Mouse (Mus musculus): ENCODE measurements around the gene Ppp1r12c.

Gene Ppp1r12c

DNA sequence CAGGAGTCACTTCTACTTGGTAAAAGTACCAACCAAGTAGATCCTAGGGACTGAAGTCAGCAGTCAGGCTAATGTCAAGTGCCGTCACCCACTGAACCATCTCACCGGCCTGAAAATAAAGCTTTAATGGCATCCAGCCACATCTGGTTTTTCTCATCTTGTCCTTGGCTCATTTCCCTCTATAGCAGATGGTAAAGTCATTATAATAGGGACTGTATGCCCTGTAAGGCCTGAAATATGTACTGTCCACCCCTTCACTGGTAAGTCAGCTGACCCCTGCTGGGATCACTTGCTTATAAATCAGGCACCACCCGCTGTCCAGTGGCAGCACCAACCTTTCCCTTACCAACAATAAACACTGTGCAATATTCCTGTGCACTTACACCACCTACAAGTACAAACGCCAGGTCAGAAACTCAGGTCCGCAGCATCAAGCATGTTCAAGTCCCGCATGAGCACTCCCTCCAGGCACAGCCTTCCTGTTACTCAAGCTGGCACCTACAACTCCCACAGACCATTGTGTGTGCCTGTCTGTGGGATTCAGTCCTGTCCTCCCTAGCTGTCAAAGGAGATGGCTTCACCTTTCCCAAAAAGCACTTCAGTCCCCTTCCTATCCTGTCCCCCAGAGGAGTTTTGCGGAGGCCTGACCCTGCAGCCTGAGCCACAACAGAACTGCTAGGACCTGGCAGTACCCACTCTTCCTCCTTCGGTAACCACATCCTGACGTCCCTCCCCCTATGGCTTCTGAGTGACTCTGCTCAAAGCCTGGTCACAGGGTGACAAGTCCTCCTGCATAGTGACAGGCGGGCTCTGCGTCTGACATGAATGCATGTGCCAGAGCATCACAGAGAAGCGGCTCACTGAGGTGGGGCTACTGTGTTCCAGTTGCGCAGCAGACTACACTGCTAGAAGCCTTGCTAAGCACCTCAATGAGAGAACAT, 8.9 kb downstream of the Ppp1r12c start:
- peak; percentile 43 to 50 for DNase-seq (ENCODE audit: low spot score in 2 of 2)

DNA sequence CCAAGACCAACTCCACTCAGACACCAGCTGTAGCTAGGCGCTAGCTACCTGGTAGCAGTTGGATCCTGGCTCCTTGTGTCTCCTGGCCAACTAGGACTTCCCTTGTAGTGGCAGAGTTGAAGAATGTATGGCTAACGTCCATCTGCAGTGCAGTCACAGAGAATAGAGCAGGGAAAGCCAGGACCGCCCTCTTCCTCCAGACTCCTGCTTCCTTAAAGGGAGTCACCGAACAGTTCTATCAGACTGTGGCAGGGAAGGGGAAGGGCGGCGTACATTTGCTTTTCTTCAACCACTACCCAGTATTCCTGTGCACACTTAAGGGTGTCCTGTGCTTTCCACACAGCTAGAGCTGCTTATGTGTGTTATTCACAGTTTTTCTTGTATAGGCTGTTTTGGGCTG, 10.2 kb downstream of the Ppp1r12c start:
- DNase-seq (ENCODE audit: low spot score in 2 of 2) = no peak

DNA sequence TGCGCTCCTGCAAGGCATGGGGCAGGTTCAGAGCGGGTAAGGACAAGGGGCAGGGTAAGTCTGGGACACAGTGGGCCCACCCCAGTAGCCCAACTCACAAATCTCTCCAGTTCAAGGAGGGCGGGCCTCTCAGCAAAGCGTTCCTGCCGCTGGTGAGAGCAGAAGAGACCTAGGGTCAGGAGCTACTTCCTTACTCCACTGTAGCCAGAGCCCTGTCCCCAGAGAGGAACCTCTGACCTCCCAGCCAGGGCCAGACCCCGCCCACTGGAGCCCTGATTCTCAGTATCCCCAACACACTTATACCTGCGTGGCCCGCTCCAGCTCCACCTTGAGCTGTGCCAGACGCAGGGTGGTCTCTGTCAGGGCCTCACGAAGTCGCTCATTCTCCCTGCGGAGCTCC, 19.2 kb downstream of the Ppp1r12c start:
- no peak for DNase-seq (ENCODE audit: low spot score in 2 of 2)

DNA sequence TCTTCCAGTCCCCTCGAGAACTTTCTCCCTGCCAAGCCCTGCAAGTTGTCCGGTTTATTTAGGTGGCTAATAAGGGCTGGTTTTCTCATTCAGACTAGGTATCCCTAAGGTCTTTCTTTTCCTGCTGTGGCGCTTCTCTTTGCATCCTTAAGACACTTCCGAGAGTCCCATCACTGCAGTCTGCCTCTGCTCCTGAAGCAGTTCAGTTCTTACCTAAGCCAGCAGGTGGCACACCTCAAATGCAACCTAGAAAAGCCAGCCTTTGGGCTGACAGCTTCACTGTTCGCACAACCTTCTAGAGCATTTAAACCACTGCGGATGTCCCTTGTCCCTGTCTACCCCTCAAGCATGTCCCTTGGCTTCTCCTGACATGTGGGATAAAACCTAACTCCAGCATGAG, 21.8 kb downstream of the Ppp1r12c start:
- DNase-seq (ENCODE audit: low spot score in 2 of 2) = no peak

DNA sequence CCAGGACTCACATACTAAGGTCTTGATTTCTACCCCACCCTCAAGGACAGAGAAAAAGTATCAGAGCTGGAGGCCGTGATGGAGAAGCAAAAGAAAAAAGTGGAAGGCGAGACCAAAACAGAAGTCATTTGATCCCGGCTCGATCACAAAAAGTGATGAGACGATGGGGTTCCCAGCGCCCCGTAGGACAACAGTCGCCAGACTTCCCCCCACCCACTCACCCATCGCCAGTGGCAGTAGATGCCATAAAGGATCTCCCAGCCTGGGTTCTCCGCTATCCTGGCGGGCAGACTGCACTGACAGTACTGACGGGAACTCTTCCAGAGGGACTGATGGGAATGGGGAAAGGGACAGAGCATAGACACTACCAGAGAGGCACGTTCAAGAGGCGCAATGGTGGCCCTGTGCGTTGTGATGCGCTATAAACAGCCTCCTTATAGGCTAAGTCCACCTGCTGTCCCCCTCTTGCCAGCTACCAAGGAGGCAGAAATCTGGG, 22.6 kb downstream of the Ppp1r12c start:
- DNase-seq (ENCODE audit: low spot score in 2 of 2) = no peak

DNA sequence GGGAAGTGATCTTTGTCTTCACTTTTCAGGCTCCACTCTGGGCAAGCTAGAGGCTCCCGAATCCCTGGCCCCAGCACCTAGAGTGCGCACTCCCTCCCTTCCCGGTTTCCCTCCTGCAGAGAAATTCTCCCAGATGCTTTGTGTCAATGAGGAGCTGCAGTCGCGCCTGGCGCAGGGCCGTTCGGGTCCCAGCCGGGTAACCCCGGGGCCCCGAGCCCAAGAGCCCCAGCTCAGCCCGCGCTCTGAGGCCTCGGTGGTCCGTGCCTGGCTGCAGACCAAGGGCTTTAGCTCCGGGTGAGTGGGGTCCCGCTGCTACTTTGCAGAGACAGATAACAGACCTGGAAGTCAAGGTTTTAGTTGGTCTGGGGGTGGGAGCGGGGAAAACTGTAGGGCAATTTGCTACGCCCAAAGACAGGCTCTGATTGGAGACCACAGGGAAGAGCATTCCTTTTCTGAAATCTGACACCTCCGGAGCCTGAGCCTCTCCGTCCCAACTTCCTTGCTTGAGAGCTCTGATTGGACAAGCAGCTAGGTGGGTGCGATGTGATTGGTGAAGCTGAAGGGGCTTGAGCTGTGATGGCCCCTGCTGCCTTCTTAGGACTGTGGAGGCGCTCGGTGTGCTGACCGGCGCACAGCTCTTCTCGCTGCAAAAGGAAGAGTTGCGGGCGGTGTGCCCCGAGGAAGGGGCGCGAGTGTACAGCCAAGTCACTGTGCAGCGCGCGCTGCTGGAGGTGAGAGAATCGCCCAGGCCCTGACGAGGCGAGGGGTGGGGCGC, 23.3 kb downstream of the Ppp1r12c start:
- peak; percentile 21 to 26 for DNase-seq (ENCODE audit: low spot score in 2 of 2)

DNA sequence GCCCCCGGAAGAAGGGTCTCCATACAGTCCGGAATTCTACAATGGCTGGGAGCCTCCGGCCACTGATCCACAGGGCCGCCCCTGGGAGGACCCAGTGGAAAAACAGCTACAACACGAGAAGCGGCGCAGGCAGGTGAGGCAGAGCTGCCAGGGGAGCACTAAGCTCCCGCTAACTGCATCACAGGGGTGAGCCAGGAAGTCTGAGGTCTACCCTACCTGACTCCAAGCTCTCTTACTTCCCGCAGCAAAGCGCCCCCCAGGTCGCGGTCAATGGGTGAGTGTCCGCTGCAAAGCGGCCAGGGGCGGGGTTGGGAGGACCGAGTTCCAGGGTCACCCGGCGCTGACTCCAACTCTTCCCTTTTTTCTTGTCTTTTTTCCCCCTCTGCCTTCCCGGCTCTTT, 27.5 kb downstream of the Ppp1r12c start:
- DNase-seq (ENCODE audit: low spot score in 2 of 2) = no peak

DNA sequence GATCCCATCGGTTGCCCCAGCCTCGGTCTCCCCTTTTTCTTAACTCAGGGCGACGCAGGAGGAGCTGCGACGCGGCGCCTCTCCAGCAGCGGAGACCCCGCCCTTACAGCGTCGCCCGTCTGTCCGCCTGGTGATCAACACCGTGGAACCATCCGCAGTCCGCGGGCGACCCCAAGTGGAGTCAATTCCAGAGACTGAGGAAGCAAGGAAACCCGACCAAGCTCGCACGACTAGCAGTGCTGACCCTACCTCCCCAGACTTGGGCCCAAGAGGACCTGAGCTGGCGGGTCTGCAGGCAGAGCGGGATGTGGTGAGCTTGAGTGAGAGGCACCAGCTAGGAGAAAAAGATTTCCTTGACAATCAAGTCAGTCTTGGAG, 30.3 kb downstream of the Ppp1r12c start:
- peak; percentile 22 to 27 for DNase-seq (ENCODE audit: low spot score in 2 of 2)

DNA sequence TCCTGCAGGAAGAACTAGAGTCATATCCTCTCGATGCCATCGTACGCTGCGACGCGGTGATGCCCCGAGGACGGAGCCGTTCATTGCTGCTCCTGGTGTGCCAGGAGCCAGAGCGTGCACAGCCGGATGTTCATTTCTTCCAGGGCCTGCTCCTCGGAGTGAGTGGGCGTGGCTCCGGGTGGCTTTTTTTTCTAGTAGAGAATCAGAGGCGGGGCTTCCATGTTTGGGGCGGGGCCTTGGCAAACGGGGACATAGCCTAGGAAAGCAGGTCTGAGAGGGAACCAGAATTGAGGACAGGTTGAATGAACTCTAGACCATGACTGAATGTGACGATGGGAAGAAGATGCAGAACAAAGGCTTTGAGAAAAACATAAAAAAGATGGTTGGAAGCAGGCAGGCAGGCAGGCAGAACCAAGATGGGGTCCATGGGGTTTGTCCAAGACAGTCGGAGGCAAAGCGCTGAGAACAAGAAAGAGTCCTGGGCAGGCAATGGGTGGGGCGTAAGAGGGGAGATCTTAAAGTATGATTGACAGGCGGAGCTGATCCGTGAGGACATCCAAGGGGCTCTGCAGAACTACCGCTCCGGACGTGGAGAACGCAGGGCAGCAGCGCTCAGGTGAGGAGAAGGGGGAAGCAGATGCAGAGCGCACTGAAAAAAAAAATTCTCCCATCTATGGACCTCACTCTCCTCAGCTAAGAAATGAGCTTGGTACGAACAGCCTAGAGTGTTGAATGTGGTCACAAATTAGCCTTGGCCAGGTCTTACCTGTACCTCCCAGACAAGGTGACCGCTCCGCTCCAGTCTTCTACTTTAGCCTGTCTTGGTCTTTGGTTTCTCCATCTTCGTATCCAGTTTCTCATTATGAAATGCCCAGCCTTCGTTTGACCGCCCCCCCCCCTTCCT, 31.0 kb downstream of the Ppp1r12c start:
- no peak for DNase-seq (ENCODE audit: low spot score in 2 of 2)

DNA sequence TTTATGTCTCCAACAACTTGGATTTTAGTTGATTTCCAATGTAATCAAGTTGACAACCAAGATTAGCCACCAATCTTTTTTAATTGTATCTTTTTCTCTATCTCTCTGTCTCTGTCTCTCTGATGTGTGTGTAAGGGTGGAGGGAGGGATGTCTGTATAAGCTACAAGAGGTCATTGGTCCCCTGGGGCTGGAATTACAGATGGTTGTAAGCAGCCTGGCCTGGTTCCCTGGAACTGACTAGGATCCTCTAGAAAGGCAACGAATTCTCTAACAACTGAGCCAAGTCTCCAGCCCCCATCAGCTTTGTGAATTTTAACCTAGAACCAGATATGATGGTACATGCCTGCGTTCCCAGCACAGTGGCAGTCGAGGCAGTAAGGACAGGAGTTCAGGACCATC, 33.7 kb downstream of the Ppp1r12c start:
- DNase-seq (ENCODE audit: low spot score in 2 of 2) = no peak

DNA sequence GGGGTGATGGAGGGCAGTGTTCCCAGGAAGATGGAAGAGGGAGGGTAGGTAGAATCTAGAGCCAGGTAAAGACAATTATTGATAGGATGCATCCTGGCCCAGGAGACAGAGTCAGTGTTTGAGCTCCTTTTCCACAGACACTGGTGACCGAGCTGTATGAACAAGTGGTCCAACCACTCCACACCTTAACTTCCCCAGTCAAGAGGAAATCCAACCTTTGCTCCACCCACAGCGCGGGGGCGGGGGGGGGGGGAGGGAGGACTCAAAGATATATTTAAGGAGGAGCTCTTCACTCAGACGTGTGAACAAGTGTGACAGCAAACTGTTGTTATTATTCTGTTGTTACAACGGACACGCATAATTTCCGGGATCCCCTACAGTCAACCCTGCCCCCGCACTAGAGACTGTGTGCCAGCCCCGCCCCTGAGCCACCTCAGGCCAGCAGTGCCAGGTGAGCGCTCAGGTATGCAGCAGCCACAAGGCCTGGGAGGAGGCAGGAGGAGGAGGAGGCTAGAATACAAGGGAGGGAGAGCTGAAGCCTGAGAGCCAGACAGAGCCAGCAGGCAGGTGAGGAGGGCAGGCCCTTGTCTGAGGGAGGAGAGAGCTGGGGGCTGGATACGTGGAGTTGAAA, 37.2 kb downstream of the Ppp1r12c start:
- no peak for DNase-seq (ENCODE audit: low spot score in 2 of 2)

DNA sequence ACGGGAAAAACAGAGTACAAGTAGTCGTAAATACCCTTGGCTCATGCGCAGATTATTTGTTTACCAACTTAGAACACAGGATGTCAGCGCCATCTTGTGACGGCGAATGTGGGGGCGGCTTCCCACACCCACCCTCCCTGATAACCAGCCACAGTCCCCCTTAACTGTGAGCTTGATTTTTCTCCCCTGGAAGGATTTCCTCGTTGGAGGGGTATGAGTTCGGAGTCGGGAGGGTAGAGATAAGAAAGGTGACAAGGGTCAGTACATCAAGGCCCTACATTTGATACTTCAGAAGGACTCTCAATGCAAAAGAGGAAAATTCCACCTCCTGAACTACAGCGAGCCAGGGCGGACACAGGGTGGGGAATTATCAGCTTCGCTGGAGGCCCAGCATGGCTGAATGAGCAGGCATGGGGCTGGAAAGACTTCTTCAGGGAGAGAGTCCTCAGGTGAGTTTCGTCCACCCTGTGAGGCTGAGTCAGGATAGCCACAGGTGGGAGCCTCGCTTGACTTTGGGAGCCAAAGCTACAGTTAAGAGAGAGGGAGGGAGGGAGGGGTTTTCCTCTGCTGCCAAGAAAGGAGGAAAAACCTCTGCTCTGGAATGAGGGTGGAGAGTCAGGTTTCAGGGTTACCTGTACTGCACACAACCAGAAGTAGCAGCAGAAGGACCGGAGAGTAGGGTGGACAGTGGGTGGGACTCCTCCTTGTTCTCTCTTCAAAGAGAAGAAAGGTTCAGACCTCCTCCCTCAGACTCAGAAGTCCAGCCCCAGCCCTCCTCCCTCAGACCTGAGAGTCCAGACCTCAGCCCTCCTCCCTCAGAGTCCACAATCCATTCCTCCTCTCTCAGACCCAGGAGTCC, 40.7 kb downstream of the Ppp1r12c start, which contains the start of gene Eps8l1:
TSS of gene Eps8l1 (plus strand) at position 99 of the 859 bp plus-strand sequence.
- DNase-seq (ENCODE audit: low spot score in 2 of 2) = no peak

DNA sequence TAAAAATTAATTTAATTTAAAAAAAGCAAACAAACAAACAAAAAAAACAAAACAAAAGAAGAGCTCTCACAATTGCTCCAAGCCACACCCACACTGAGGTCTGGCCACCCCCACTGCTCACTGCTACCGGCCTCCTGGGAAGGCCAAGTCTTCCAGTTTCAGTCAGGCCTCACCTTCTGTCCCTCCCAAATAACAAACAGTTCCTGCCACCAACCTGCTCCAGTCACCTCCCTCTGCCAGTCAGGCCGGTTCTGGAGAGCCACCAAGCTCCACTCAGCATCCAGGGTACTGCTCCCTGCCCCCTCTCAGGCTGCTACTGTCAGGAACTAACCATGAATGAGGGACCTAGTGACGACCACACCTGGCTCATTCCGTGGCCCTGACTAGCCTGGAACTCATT, 48.8 kb downstream of the Ppp1r12c start:
- no peak for DNase-seq (ENCODE audit: low spot score in 2 of 2)

DNA sequence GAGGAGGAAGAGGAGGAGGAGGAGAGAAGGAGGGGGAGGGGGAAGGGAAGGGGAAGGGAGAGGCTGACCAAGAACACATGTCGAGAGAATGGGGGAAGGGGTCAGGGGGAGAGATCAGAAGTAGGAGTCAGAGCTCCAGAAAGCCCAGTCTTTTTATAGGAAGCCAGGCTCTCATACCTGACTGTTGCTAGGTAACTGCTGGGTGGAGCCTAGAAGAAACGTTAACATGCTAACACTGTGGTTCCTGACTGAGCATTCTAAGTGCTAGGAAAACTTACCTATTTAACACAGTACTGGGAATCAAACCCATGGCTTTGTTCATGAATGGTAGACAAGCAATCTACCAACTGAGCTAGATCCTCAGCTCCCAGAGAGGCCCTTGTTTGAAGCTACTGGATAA, 52.3 kb downstream of the Ppp1r12c start:
- no peak for DNase-seq (ENCODE audit: low spot score in 2 of 2)

DNA sequence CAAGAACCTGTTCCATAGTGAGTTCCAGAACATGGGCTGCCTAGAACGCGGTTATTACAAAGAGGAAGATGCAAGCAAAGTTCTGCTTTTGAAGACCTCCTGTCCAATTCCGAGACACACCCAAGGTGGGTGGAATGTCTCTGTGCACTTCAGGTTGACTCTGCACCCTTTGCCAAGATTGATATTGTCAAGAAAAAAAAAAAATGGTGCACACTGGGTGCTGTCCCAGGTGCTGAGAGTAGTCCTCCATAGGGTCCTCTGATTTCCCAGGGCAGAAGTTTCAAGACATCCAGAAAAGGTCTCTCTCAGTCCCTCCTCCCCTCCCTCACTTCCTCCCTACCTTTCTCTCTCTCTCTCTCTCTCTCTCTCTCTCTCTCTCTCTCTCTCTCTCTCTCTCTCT, 53.0 kb downstream of the Ppp1r12c start:
- DNase-seq (ENCODE audit: low spot score in 2 of 2) = no peak

DNA sequence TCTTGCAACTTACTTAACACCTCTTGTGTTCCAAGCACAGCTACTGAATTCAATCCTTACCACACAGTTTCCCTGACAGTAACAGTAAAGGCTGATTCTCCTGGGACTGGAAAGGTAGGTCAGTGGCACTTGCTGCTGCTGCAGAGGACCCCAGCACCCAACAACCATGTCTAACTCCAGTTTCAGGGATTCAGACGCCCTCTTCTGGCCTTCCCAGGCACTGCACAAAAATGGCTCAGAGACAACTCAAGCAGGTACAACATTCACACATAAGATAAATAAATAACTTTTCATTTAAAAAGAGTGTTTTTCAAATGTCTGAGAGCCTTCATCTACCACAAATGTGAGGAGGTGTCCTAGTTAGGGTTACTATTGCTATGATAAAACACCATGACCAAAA, 54.3 kb downstream of the Ppp1r12c start:
- DNase-seq (ENCODE audit: low spot score in 2 of 2) = no peak

DNA sequence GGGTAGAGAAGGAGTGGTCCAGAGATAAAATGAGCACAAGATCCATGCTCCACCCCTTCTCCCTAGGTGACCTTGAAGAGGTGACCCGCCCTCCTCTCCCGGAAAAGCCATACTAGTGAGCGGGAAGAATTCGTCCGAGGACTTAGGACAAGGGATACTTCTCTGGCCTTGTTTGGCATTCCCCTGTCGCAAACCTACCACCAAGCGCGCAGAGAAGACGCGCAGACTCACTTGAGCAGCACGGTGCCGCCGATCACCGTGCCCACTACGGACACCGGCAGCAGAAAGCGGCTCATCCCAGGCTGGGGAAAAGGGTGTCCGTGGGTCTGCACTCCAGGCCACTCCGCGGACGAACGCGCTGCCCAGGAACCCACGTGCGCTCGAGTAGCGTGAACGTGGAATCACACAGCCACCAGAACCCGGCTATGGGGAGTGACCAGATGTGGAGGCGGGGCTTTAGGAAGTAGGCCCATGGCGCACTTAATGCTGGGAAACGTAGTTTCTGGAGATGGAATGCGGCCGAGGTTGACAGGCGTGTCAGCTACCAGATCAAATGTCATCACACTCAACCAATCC, 56.2 kb downstream of the Ppp1r12c start, which contains the start of gene Rdh13:
TSS of gene Rdh13 (minus strand) at position 434 of the 576 bp plus-strand sequence.
- DNase-seq (ENCODE audit: low spot score in 2 of 2) = peak; percentile 78 to 82

DNA sequence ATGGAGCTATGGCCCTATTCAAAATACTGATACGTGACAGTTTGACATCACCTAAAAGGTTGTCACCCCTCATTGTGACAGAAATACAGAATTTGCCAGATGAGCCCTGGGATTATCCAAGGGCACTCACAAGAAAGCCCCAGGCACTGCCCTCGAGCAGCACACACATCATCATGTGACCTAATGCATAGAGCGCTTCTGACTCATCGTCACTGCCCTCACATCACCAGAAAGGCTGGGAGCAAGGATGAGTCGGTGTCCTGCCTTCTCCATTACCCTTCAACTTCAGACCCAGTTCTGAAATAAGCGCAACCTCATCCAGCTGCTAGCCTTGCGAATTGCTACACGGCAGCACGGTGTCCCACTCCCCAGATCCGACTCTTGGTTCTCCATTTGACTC, 60.9 kb downstream of the Ppp1r12c start:
- no peak for DNase-seq (ENCODE audit: low spot score in 2 of 2)

DNA sequence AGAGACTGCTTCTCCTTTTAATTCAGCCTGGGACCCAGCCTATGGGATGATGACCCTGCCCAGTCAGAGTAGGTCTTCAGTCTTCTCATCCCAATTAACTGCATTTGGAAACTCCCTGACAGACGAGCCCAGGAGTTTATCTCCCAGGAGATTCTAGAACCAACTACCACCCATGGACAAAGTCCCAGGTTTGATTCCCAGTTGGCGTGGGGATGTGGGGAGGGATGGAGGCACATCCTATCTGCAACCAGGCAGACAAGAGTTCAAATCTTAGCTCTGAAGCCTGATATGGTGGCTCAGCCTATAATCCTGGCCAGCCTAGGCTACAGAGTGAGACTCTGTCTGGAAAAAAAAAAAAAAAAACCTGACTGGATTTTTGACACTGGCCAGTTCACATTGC, 63.8 kb downstream of the Ppp1r12c start:
- DNase-seq (ENCODE audit: low spot score in 2 of 2) = no peak

DNA sequence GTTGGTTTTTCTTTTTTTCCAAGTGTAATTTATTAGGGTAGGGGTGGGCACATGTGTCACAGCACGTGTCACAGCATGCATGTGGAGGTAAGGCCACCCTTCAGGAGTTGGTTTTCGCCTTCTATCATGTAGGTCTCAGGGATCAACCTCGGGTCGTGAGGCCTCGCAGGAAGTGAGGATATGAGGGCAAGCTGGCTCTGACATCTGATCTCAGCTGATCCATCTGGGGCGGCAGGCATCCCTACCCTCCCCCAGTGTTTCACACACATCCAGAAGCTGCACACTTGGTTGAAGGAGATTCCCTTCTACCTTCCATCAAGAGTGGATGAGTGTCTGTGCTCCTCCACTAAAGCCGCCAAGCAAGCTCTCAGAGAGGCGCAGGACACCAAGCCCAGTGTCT, 69.5 kb downstream of the Ppp1r12c start:
- DNase-seq (ENCODE audit: low spot score in 2 of 2) = no peak
